In genomic region chr3:127791056-127791483, GRCm38 (mm10) we compare ENCODE assay signal across 8 mouse cellular contexts. TPM values are rescaled to one million over a fixed set of nuclear protein-coding genes. Genes with fewer than 3 reads are reported as not detected.
A peak's percentile ranks its signal among the peaks of the same experiment; 100 is the strongest.
DNase-seq lines count a peak whose midpoint lies in the region; ATAC-seq and TF ChIP-seq lines count a peak whose summit lies in the region.

No protein-coding gene starts in this region.

- WGBS in embryonic facial prominence, embryonic 15.5 days = 2% methylated on average over 15 of the region's 15 CpGs
- WGBS in hindbrain, embryonic 16.5 days = under 1% methylated on average over 15 of the region's 15 CpGs
- WGBS in liver, postnatal 0 days (ENCODE audit: insufficient replicate concordance) = 2% methylated on average over 15 of the region's 15 CpGs
- under 1% methylated on average over 15 of the region's 15 CpGs for WGBS in spleen, adult 2 months

- peak overlapping the region; percentile 45; the same call in 1 of the 2 replicates for H3K9ac ChIP-seq in embryonic facial prominence, embryonic 15.5 days
- H3K9ac ChIP-seq in hindbrain, embryonic 16.5 days (ENCODE audit: low read depth, low read length) = peak overlapping the region; percentile 60
- peak overlapping the region; percentile 79 for H3K9ac ChIP-seq in liver, postnatal 0 days (replicated peaks)

- H3K9me3 ChIP-seq in embryonic facial prominence, embryonic 15.5 days (replicated peaks) = no peaks in the 10 kb centered on the region
- H3K9me3 ChIP-seq in hindbrain, embryonic 16.5 days (ENCODE audit: control insufficient read depth, low read length) = peaks cover 2% of the 10 kb centered on the region; the same call in 1 of the 2 replicates
- H3K9me3 ChIP-seq in liver, postnatal 0 days (ENCODE audit: low read length) = no peaks in the 10 kb centered on the region

- peak overlapping the region; percentile 37; the same call in 1 of the 2 replicates for H3K27ac ChIP-seq in left cerebral cortex, adult 2 months
- H3K27ac ChIP-seq in embryonic facial prominence, embryonic 15.5 days (replicated peaks) = no peak overlapping the region
- no peak overlapping the region for H3K27ac ChIP-seq in hindbrain, embryonic 16.5 days (ENCODE audit: low read depth, low read length)
- peak overlapping the region; percentile 89 for H3K27ac ChIP-seq in liver, postnatal 0 days (ENCODE audit: low read depth)
- H3K27ac ChIP-seq in spleen, adult 2 months (ENCODE audit: insufficient read depth, low read length) = peak overlapping the region; percentile 86

- peak; percentile 40; the same call in 1 of the 2 replicates for TF ChIP-seq EP300 in liver, postnatal 0 days (IDR thresholded peaks at IDR 0.05; ENCODE audit: low read depth)

- H3K4me2 ChIP-seq in embryonic facial prominence, embryonic 15.5 days (replicated peaks) = peak overlapping the region; percentile 99
- peak overlapping the region; percentile 99 for H3K4me2 ChIP-seq in hindbrain, embryonic 16.5 days (ENCODE audit: low read length)
- H3K4me2 ChIP-seq in liver, postnatal 0 days (ENCODE audit: low read depth, low read length) = peak overlapping the region; percentile 98

- TF ChIP-seq POLR2A in spleen, adult 2 months (IDR thresholded peaks at IDR 0.05; ENCODE audit: low read depth, low read length) = no peak; the same call in 1 of the 2 replicates

- TF ChIP-seq CTCF in left cerebral cortex, adult 2 months (IDR thresholded peaks at IDR 0.05) = no peak
- no peak for TF ChIP-seq CTCF in liver, postnatal 0 days (IDR thresholded peaks at IDR 0.05; ENCODE audit: low read depth)
- no peak for TF ChIP-seq CTCF in spleen, adult 2 months (IDR thresholded peaks at IDR 0.05; ENCODE audit: extremely low read depth, insufficient read depth, insufficient read length, insufficient replicate concordance)

- H3K4me3 ChIP-seq in left cerebral cortex, adult 2 months = peak overlapping the region; percentile 70
- peak overlapping the region; percentile 57 for H3K4me3 ChIP-seq in embryonic facial prominence, embryonic 15.5 days (replicated peaks)
- peak overlapping the region; percentile 62 for H3K4me3 ChIP-seq in hindbrain, embryonic 16.5 days (ENCODE audit: low read length)
- peak overlapping the region; percentile 79 for H3K4me3 ChIP-seq in liver, postnatal 0 days (ENCODE audit: low read depth, low read length)
- peak overlapping the region; percentile 66 for H3K4me3 ChIP-seq in spleen, adult 2 months (ENCODE audit: extremely low read depth, insufficient read depth, insufficient read length)

- H3K4me1 ChIP-seq in embryonic facial prominence, embryonic 15.5 days = peaks cover 12% of the 10 kb centered on the region
- H3K4me1 ChIP-seq in hindbrain, embryonic 16.5 days (ENCODE audit: control insufficient read depth, insufficient read depth, low read depth, low read length) = peaks cover 17% of the 10 kb centered on the region
- H3K4me1 ChIP-seq in liver, postnatal 0 days (ENCODE audit: insufficient read depth) = peaks cover 17% of the 10 kb centered on the region
- no peaks in the 10 kb centered on the region; the same call in 1 of the 2 replicates for H3K4me1 ChIP-seq in spleen, adult 2 months (ENCODE audit: control insufficient read depth, insufficient read depth, insufficient read length)

- DNase-seq in left cerebral cortex, adult 2 months (ENCODE audit: extremely low spot score in 1 of 2, low spot score in 2 of 2) = no peak
- DNase-seq in left cerebral cortex, postnatal 36 days (ENCODE audit: low spot score in 2 of 2) = no peak
- DNase-seq in liver, postnatal 0 days = peak; percentile 50
- peak in 1 of 2 experiments; percentile 22 for DNase-seq in spleen, adult 2 months (ENCODE audit: low read depth in 1 of 2, low spot score in 2 of 2)
- no peak for DNase-seq in left cerebral cortex, postnatal 25 days (ENCODE audit: low spot score in 2 of 2)
- DNase-seq in adrenal gland, adult 18-20 months (ENCODE audit: low spot score in 2 of 2) = no peak

- intact Hi-C loops in left cerebral cortex, adult 2 months (cut with DNase I) = loop anchor here (2.0 kb wide), 1 partner anchor 46 kb away; the partner anchor contains the start of gene Ap1ar
- intact Hi-C loops in left cerebral cortex, postnatal 36 days (cut with DNase I) = no loop called here
- intact Hi-C loops in left cerebral cortex, postnatal 25 days (cut with DNase I) = no loop called here

- peaks cover 21% of the 10 kb centered on the region for H3K27me3 ChIP-seq in embryonic facial prominence, embryonic 15.5 days
- peaks cover 12% of the 10 kb centered on the region for H3K27me3 ChIP-seq in hindbrain, embryonic 16.5 days (replicated peaks; ENCODE audit: control insufficient read depth, insufficient read depth, low read length)
- no peaks in the 10 kb centered on the region for H3K27me3 ChIP-seq in liver, postnatal 0 days (ENCODE audit: insufficient read depth, low read length)
- no peaks in the 10 kb centered on the region for H3K27me3 ChIP-seq in spleen, adult 2 months (ENCODE audit: control insufficient read depth, insufficient read depth, low read length)

- ATAC-seq in embryonic facial prominence, embryonic 15.5 days (ENCODE audit: insufficient number of reproducible peaks, low FRiP score, low TSS enrichment, low read depth) = no peak
- ATAC-seq in hindbrain, embryonic 16.5 days = no peak
- peak; percentile 33 for ATAC-seq in liver, postnatal 0 days

- no peaks in the 10 kb centered on the region for H3K36me3 ChIP-seq in embryonic facial prominence, embryonic 15.5 days
- no peaks in the 10 kb centered on the region for H3K36me3 ChIP-seq in hindbrain, embryonic 16.5 days (ENCODE audit: control insufficient read depth, insufficient read depth, low read length)
- 0 out of 2 replicates have a peak, but pooled peaks cover 5% of the 10 kb centered on the region for H3K36me3 ChIP-seq in liver, postnatal 0 days (replicated peaks; ENCODE audit: insufficient read depth, low read length)
- H3K36me3 ChIP-seq in spleen, adult 2 months (ENCODE audit: control insufficient read depth, insufficient read depth, low read length) = no peaks in the 10 kb centered on the region

RNA-seq across cellular contexts. Expression of gene Tifa, which starts 1.5 kb away (rescaled TPM):
- 1 to 10 TPM; 5.8 to 6.4 TPM for total RNA-seq in left cerebral cortex, adult 2 months (2021)
- 1 to 10 TPM; 4.7 to 5.0 TPM for total RNA-seq in left cerebral cortex, postnatal 36 days (2021)
- polyA plus RNA-seq in embryonic facial prominence, embryonic 15.5 days (2015; fragmentation: Nextera tagmentation; extraction: Ambion mirVana) = 3.6 TPM in 2 replicates
- polyA plus RNA-seq in hindbrain, embryonic 16.5 days (2015; fragmentation: Nextera tagmentation; extraction: Ambion mirVana) = 2.8 and 3.8 TPM in 2 replicates
- polyA plus RNA-seq in liver, postnatal 0 days (2015; fragmentation: Nextera tagmentation; extraction: Ambion mirVana) = 20.2 and 21.2 TPM in 2 replicates
- 9.3 and 14.3 TPM in 2 replicates for polyA plus RNA-seq in spleen, adult 2 months (2012; rRNA removed)
- total RNA-seq in left cerebral cortex, postnatal 25 days (2021) = 1 to 10 TPM; 5.5 to 6.0 TPM
- total RNA-seq in adrenal gland, adult 18-20 months (2021) = 1 to 10 TPM; 4.9 to 6.6 TPM

RNA-seq across cellular contexts. Expression of gene Alpk1, which starts 10.7 kb away (rescaled TPM):
- 1 to 10 TPM; 4.6 to 5.5 TPM for total RNA-seq in left cerebral cortex, adult 2 months (2021)
- 1 to 10 TPM; 3.0 to 4.6 TPM for total RNA-seq in left cerebral cortex, postnatal 36 days (2021)
- polyA plus RNA-seq in embryonic facial prominence, embryonic 15.5 days (2015; fragmentation: Nextera tagmentation; extraction: Ambion mirVana) = 1.0 and 2.4 TPM in 2 replicates
- polyA plus RNA-seq in hindbrain, embryonic 16.5 days (2015; fragmentation: Nextera tagmentation; extraction: Ambion mirVana) = 0.46 and 0.72 TPM in 2 replicates
- polyA plus RNA-seq in liver, postnatal 0 days (2015; fragmentation: Nextera tagmentation; extraction: Ambion mirVana) = 0.25 and 0.39 TPM in 2 replicates
- 1.5 and 1.6 TPM in 2 replicates for polyA plus RNA-seq in spleen, adult 2 months (2012; rRNA removed)
- total RNA-seq in left cerebral cortex, postnatal 25 days (2021) = 1 to 10 TPM; 4.4 to 4.6 TPM
- total RNA-seq in adrenal gland, adult 18-20 months (2021) = 10 to 100 TPM; 10.6 to 13.2 TPM

RNA-seq across cellular contexts. Expression of gene Ap1ar, which starts 46.3 kb away (rescaled TPM):
- 10 to 100 TPM; 81.7 to 89.0 TPM for total RNA-seq in left cerebral cortex, adult 2 months (2021)
- 10 to 100 TPM; 79.4 to 83.4 TPM for total RNA-seq in left cerebral cortex, postnatal 36 days (2021)
- polyA plus RNA-seq in embryonic facial prominence, embryonic 15.5 days (2015; fragmentation: Nextera tagmentation; extraction: Ambion mirVana) = 54.3 and 58.1 TPM in 2 replicates
- polyA plus RNA-seq in hindbrain, embryonic 16.5 days (2015; fragmentation: Nextera tagmentation; extraction: Ambion mirVana) = 83.0 and 86.3 TPM in 2 replicates
- 11.1 and 12.9 TPM in 2 replicates for polyA plus RNA-seq in liver, postnatal 0 days (2015; fragmentation: Nextera tagmentation; extraction: Ambion mirVana)
- polyA plus RNA-seq in spleen, adult 2 months (2012; rRNA removed) = 14.8 and 15.6 TPM in 2 replicates
- total RNA-seq in left cerebral cortex, postnatal 25 days (2021) = 10 to 100 TPM; 80.8 to 90.6 TPM
- total RNA-seq in adrenal gland, adult 18-20 months (2021) = 10 to 100 TPM; 25.7 to 33.4 TPM

Comparison
In these comparisons a context has a peak if more than half of its experiments do, and no peak if none do; other contexts are left out.
1. H3K27ac ChIP-seq: peak in left cerebral cortex, adult 2 months (single experiment), liver, postnatal 0 days (single experiment) and spleen, adult 2 months (single experiment); none in embryonic facial prominence, embryonic 15.5 days (single experiment) and hindbrain, embryonic 16.5 days (single experiment).
2. Peak in every context shown above with its lines, with median percentiles within 50 percentile points of each other: H3K4me3 ChIP-seq, H3K4me2 ChIP-seq and H3K9ac ChIP-seq.